Mouse (Mus musculus) megakaryocyte-erythroid progenitor cell, adult 5-6 weeks (primary cell): ENCODE measurements around the gene Csmd2. TPM values are rescaled to one million over a fixed set of nuclear protein-coding genes. Genes with fewer than 3 reads are reported as not detected.
A peak's percentile ranks its signal among the peaks of the same experiment; 100 is the strongest.
"Not testable (repeated sequence)": the region's sequence is repeated elsewhere in the genome, so short reads cannot be mapped to it uniquely, and the experiment has no call there.

ENCODE experiments used
- ATAC-seq: replicated peaks from 2 replicates; pipeline ENCODE4 v1.8.0; 2016; ENCODE audit warnings: mild to moderate bottlenecking, inconsistent platforms; ENCODE audit not compliant: severe bottlenecking, poor library complexity, low FRiP score, low TSS enrichment
- total RNA-seq, 2 experiments: library from RNA; stranded (forward) in 1 of 2; stranded (reverse) in 1 of 2; fragments of 200-1000, 215-1000 nt in 1 of 2; fragments of >200 nt in 1 of 2; fragmentation: Nextera tagmentation in 1 of 2; gene quantifications; 2 replicates each; pipeline ENCODE4 v1.2.3; 2014 to 2017

The Csmd2 gene
- total RNA-seq, 2 experiments from 2014 or later: not detected

GRCm38 (mm10) chr4:128554198-128554597 is 566.5 kb downstream of the Csmd2 start:
- ATAC-seq: no peak

- no peak; the same call in 1 of the 2 replicates for ATAC-seq
Measured at GRCm38 (mm10) chr4:128560327-128560726, 572.7 kb downstream of the Csmd2 start.

- ATAC-seq: no peak
Measured at GRCm38 (mm10) chr4:128575811-128576210, 588.2 kb downstream of the Csmd2 start.

GRCm38 (mm10) chr4:128579182-128579581 is 591.5 kb downstream of the Csmd2 start:
- peak; percentile 83 for ATAC-seq

- ATAC-seq: no peak
Measured at GRCm38 (mm10) chr4:128593286-128593685, 605.6 kb downstream of the Csmd2 start.

GRCm38 (mm10) chr4:128594062-128594461 is 606.4 kb downstream of the Csmd2 start:
- ATAC-seq: 0 out of 2 replicates have a peak, but pooled peaks have one; percentile 35

GRCm38 (mm10) chr4:128597801-128598560 is 610.3 kb downstream of the Csmd2 start:
- no peak for ATAC-seq

GRCm38 (mm10) chr4:128606586-128606985 is 618.9 kb downstream of the Csmd2 start:
- no peak for ATAC-seq

GRCm38 (mm10) chr4:128607661-128608060 is 620.0 kb downstream of the Csmd2 start:
- ATAC-seq: no peak

- no peak for ATAC-seq
Measured at GRCm38 (mm10) chr4:128609276-128609924, 621.7 kb downstream of the Csmd2 start.

- peak; percentile 99 for ATAC-seq
Measured at GRCm38 (mm10) chr4:128609925-128610402, 622.3 kb downstream of the Csmd2 start, which contains the start of gene Zscan20. Zscan20 (minus strand) TSS chr4:128610098.

GRCm38 (mm10) chr4:128610706-128611105 is 623.0 kb downstream of the Csmd2 start:
- ATAC-seq: no peak

GRCm38 (mm10) chr4:128611726-128612125 is 624.1 kb downstream of the Csmd2 start:
- not testable (repeated sequence) for ATAC-seq

GRCm38 (mm10) chr4:128613326-128613725 is 625.7 kb downstream of the Csmd2 start:
- ATAC-seq: no peak

GRCm38 (mm10) chr4:128615761-128616160 is 628.1 kb downstream of the Csmd2 start:
- no peak for ATAC-seq

Other genes with a start within 250 kb of the Csmd2 start
- gene CK137956, start 16.9 kb upstream of the Csmd2 start, total RNA-seq (2014; fragmentation: Nextera tagmentation): not detected in 2 replicates
- not detected in 2 replicates for gene CK137956, start 16.9 kb upstream of the Csmd2 start, total RNA-seq (2017)